Mouse (Mus musculus) B cell, adult 2 months (primary cell): ENCODE measurements around the gene Sod3.

Experiments
- DNase-seq, 2 experiments: peaks; one replicate each; pipeline ENCODE4 v3.0.0; 2022

Sod3 gene

DNA sequence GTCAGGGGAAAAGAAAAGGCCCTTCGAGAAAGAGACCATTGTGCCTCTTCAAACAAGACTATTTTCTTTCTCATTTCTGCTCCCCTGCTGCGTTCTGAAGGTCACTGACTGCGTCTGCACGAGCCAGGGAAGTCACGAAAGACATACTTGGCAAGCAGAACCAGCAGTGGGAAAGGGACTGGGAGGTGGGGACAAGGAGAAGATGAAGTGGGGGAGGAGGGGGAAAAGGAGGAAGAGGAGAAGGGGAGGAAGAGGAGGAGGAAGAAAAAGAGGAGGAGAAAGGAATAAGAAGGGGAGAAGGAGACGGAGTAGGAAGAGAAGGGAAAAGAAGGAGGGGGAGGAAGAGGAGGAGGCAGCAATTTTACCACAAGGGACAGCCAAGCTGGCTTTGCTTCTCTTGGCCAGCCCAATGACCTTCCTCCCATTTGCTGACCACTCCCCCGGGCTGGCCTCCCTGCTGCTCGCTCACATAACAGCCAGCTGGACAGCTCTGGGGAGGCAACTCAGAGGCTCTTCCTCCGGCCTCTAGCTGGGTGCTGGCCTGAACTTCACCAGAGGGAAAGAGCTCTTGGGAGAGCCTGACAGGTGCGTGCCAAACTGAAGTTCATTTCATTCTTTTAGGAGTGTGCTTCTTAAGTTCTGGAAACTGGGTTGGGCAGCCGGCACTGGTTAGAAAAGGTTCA lies at the start of gene Sod3:
TSS of gene Sod3 (plus strand) at position 324 of the 683 bp plus-strand sequence.
- no peak for DNase-seq

- DNase-seq = no peak
Measured at GRCm38 (mm10) chr5:52316926-52317325, 46.7 kb upstream of the Sod3 start.

GRCm38 (mm10) chr5:52319499-52319898 lies 44.1 kb upstream of the Sod3 start:
- DNase-seq = no peak

- no peak for DNase-seq
Measured at GRCm38 (mm10) chr5:52332120-52332519, 31.5 kb upstream of the Sod3 start.

- no peak for DNase-seq
Measured at GRCm38 (mm10) chr5:52335590-52335989, 28.0 kb upstream of the Sod3 start.

GRCm38 (mm10) chr5:52339134-52339533 lies 24.5 kb upstream of the Sod3 start:
- DNase-seq = no peak

DNA sequence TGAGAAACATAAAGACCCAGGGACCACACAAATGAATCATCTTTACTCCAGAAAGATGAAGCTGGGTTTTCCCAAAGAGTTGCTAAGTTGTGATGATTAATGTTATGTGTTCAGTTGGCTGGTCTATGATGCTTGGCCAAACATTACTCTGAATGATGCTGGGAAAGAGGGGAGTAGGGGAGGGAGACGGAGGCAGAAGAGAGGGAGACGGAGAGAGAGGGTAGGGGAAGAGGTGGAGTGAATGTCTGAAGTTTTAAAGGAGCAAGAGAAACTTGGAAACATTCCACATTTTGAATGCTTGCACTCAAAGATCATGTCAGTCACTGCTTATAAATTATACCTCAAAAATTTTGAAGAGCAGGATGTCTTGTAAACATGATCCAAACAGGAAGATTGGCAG lies 16.7 kb upstream of the Sod3 start:
- no peak for DNase-seq

GRCm38 (mm10) chr5:52350451-52350850 lies 13.1 kb upstream of the Sod3 start:
- no peak for DNase-seq

GRCm38 (mm10) chr5:52351561-52351960 lies 12.0 kb upstream of the Sod3 start:
- no peak for DNase-seq

DNA sequence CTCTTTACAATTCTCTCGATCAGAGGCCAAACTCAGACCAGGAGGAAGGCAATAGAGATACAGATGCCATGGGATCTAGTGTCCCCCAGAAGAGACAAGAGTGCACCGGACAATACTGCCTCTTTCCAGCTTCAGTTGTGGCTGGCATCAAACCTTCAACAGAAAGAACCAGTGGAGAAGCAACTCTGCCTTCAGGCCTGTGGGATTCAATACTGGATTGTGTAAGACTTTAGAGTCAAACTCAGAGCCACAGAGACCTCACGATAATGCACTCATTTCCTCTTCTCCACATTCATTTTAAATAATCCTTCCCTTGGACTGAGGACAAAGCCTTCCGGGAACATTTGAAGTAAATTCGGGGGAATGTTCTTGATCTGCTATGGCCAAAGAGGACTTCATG lies 10.9 kb upstream of the Sod3 start:
- DNase-seq = no peak

- no peak for DNase-seq
Measured at GRCm38 (mm10) chr5:52354441-52354840, 9.2 kb upstream of the Sod3 start.

GRCm38 (mm10) chr5:52355612-52356011 lies 8.0 kb upstream of the Sod3 start:
- DNase-seq = no peak

DNA sequence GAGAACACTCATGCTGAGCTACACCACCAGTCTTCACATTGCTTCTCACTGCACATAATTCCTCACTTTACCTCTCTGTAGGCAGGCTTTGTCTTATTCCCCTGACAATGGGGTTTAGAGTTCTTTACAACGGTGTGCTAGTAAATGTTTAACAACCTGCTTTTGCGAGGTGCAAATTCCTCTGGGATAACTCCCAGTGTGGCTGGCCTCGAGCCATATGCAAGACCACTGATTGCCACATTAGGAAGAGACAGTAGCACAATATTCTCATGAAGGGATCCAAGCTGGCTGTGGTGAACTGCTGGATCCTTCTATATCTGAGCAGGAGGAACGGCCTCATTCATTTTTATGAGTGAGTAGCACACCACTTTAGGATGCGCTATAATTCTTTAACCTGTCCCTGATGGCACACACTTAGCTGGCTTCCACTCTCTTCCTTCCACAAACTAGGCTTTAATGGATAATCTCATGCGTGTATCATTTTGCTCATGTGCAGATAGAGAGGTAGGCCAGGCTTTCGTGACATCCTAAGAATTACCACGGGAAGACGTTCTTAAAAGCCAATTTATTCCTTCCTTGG lies 6.3 kb upstream of the Sod3 start:
- DNase-seq = no peak

DNA sequence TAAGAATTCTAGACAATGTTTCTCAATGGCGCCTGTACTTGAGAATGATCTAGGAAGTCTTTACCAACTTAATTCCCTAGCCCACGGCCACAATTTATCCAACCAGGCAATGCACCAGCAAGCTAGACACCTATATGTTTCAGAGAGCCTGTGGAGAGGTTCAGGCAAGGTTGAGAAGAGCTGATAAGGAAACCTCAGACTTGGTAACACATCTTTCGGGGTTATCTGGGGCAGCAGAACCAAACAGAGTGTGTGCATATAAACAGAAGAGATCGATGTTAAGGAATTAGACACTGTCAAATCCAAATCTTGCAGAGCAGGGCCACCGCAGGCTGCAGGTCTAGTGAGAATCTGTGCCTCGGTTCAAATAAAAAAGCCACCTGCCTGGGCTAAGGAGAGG lies 5.5 kb upstream of the Sod3 start:
- no peak for DNase-seq

DNA sequence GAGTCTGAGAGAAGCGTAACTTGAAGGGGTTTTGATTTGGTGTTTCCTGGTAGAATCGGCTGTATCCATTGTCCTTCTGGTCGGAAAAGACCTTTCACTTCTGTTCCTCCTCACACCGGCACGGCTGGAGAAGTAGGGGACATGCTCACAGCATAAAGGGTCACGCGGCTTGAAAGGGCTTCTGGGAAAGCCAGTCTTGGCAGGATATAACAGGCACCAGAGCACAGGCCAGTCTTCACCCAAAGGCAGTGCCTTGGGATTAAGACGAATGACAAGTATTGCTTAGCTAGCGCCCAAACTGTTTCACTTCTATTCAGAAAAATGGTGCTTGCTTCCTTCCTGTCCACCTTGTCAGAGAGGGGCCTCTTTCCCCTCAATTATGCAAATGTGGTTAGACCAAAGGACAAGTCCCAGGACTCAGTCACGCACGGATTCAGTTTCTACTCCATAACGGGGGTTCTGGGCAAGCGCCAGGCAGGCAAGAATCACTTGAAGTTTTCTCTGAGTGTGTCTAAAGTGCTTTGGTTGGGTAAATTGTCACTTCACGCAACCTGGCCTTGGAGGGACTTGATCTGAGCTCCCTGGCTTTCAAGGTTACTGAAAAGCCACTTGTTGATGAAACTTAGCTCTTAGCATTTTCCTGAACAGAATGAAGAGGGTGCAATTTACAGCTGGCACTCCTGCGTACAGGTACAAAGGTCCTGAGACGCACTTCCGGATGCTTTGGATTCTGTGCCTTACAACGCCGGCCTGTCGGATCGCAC lies 3.1 kb upstream of the Sod3 start:
- no peak for DNase-seq

DNA sequence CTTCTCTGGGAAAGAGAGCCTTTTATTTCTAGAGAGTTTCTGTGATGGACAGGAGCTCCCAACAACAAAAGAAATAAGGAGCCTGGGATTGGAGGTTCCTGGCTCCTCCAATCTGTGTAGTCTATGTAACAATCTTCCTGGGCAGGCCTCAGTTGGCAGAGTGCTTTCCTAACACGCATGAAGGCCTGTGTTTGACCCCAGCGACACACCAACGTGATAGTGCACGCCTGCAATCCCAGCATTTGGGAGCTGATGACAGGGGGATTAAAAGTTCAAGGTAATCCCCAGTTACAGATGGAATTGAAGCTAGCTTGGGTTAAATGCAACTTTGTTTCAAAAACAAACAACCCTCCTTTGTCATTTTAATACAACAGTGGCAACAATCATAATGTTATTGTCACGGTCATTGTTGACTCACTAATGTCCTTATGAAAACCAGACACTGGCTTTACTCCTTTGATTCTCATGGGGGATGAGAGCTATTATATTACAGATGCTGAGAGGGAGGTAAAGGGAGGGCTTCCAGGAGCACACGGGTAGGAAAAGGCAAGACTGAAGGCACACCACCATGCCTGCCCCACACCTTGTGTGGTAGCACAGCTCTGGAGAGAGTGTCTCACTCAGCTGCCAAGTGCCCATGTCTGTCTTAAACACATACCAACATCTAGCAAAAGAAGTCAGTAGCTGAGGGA lies 669 bp upstream of the Sod3 start:
- no peak for DNase-seq

DNA sequence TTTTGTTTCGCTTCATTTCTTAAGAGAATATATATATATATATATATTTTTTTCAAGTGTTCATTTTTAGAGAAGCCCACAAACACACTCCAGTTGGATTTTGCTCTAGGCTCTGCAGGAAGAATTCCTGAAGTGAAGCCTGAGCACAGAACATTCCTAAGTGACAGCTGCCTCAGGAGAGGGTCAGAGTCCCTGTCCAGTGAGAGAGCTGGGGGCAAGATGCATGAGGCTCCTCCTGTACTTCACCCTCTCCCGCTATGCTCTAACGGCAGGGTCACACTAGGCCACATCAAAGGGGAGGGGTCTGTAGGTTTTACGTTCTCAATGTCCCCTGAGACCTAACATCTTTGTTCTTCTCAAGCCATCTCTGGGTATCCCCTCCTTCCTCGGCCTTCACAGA lies 930 bp downstream of the Sod3 start:
- DNase-seq = no peak

- DNase-seq = no peak
Measured at GRCm38 (mm10) chr5:52365930-52366329, 2.3 kb downstream of the Sod3 start.

DNA sequence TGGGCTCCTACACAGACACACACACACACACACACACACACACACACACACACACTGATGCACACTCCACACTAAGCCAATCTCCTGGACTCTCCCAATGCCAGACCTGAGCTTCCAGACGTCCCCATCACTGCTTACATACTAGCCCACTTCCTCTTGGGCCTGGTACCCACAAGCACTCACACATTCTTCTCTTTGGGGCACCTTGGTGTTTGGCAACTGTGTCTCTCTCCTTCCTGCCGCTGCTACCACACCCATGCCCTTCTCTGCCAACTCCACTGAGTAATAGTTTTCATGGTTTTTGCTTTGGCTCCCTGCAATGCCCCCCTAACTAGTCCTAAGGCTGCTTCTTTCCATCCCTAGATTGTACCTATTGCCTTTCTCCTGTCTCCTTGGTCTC lies 3.1 kb downstream of the Sod3 start:
- no peak for DNase-seq

DNA sequence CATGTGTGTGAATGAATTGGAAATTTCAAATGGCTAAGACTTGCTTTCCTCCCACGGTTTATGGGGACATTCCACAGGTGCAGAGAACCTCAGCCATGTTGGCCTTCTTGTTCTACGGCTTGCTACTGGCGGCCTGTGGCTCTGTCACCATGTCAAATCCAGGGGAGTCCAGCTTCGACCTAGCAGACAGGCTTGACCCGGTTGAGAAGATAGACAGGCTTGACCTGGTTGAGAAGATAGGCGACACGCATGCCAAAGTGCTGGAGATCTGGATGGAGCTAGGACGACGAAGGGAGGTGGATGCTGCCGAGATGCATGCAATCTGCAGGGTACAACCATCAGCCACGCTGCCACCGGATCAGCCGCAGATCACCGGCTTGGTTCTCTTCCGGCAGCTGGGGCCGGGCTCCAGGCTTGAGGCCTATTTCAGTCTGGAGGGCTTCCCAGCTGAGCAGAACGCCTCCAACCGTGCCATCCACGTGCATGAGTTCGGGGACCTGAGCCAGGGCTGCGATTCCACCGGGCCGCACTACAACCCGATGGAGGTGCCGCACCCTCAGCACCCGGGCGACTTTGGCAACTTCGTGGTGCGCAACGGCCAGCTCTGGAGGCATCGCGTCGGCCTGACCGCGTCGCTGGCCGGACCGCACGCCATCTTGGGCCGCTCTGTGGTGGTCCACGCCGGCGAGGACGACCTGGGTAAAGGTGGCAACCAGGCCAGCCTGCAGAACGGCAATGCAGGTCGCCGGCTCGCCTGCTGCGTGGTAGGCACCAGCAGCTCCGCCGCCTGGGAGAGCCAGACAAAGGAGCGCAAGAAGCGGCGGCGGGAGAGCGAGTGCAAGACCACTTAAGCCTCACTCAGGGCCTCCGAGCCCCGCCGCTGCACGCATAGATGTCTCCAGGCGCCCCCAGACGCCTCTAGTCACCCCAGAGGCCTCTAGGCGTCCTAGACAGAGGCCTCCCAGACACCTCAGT lies 4.6 kb downstream of the Sod3 start:
- DNase-seq = no peak

DNA sequence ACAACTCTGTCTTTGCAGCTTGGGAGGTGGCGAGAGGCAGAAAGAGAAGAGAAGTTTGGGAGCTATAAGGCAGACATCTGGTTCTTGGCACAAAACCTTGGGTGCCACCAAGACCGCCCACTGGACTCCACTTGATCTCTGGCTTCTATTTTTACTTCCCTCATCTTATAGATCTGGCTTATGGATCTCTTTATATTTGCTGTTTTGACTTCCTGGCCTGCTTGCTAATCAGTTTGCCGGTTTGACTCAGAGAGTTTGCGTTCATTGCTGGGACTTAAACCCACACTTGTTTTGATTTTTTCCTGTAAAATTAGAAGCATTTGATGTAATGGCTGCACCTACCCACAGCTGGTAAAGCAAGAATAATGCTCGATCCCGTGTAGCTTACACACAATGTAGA lies 7.3 kb downstream of the Sod3 start:
- no peak for DNase-seq

DNA sequence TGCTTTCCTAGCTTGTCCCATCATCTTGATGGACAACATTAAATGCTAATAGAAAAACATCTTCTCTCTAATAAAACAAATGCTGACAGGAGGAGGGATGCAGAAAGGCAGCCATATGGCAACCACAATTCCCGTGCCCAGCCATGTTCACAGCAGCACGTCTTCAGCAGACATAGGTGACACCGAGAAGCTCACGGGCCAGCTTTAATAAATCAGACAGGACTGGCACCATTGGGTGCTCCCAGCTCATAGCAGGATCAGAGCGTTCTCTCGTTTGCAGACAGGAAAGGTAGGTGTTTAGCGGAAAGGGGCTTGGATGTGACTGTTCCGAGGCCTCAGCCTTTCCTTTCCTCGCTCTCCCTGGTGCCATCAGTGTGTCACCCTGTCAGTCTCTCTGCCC lies 12.3 kb downstream of the Sod3 start:
- no peak for DNase-seq
